Mouse (Mus musculus): ENCODE results near the gene Myom1. TPM values are rescaled to one million over a fixed set of nuclear protein-coding genes. Genes with fewer than 3 reads are reported as not detected.
A peak's percentile ranks its signal among the peaks of the same experiment; 100 is the strongest.

Gene Myom1
- polyA plus RNA-seq, 1 experiment: 13.4 TPM

GRCm38 (mm10) chr17:71056405-71056804 lies 54.0 kb downstream of the Myom1 start:
- DNase-seq (ENCODE audit: low read depth): no peak

- no peak for DNase-seq (ENCODE audit: low read depth)
These were observed 55.3 kb downstream of the Myom1 start for GRCm38 (mm10) chr17:71057758-71058157.

- no peak for DNase-seq (ENCODE audit: low read depth)
These were observed 56.8 kb downstream of the Myom1 start for GRCm38 (mm10) chr17:71059213-71059612.

GRCm38 (mm10) chr17:71062049-71062560 lies 59.7 kb downstream of the Myom1 start:
- no peak for DNase-seq (ENCODE audit: low read depth)

- DNase-seq (ENCODE audit: low read depth): no peak
These were observed 60.6 kb downstream of the Myom1 start for GRCm38 (mm10) chr17:71062870-71063602.

- no peak for DNase-seq (ENCODE audit: low read depth)
These were observed 62.1 kb downstream of the Myom1 start for GRCm38 (mm10) chr17:71064463-71065014.

GRCm38 (mm10) chr17:71065127-71065526 lies 62.7 kb downstream of the Myom1 start:
- DNase-seq (ENCODE audit: low read depth): no peak

- no peak for DNase-seq (ENCODE audit: low read depth)
These were observed 66.7 kb downstream of the Myom1 start for GRCm38 (mm10) chr17:71069176-71069575.

- no peak for DNase-seq (ENCODE audit: low read depth)
These were observed 69.5 kb downstream of the Myom1 start for GRCm38 (mm10) chr17:71071958-71072357.

- DNase-seq (ENCODE audit: low read depth): no peak
These were observed 72.0 kb downstream of the Myom1 start for GRCm38 (mm10) chr17:71074386-71074785.

- no peak for DNase-seq (ENCODE audit: low read depth)
These were observed 79.6 kb downstream of the Myom1 start for GRCm38 (mm10) chr17:71081986-71082385.

GRCm38 (mm10) chr17:71086969-71087368 lies 84.5 kb downstream of the Myom1 start:
- no peak for DNase-seq (ENCODE audit: low read depth)

GRCm38 (mm10) chr17:71087396-71088153 lies 85.1 kb downstream of the Myom1 start:
- DNase-seq (ENCODE audit: low read depth): no peak

GRCm38 (mm10) chr17:71088154-71088521 lies 85.7 kb downstream of the Myom1 start:
- DNase-seq (ENCODE audit: low read depth): no peak

- no peak for DNase-seq (ENCODE audit: low read depth)
These were observed 86.6 kb downstream of the Myom1 start for GRCm38 (mm10) chr17:71088991-71089434.

GRCm38 (mm10) chr17:71089781-71090480 lies 87.5 kb downstream of the Myom1 start:
- DNase-seq (ENCODE audit: low read depth): no peak

GRCm38 (mm10) chr17:71091024-71091423 lies 88.6 kb downstream of the Myom1 start:
- no peak for DNase-seq (ENCODE audit: low read depth)

- DNase-seq (ENCODE audit: low read depth): no peak
These were observed 89.9 kb downstream of the Myom1 start for GRCm38 (mm10) chr17:71092341-71092740.

GRCm38 (mm10) chr17:71093793-71094192 lies 91.4 kb downstream of the Myom1 start:
- DNase-seq (ENCODE audit: low read depth): peak; percentile 95

GRCm38 (mm10) chr17:71094438-71094837 lies 92.0 kb downstream of the Myom1 start:
- no peak for DNase-seq (ENCODE audit: low read depth)

- no peak for DNase-seq (ENCODE audit: low read depth)
These were observed 94.2 kb downstream of the Myom1 start for GRCm38 (mm10) chr17:71096557-71097208.

Measured in gonadal fat pad, adult 2 months (tissue).